Mouse (Mus musculus) heart, embryonic 15.5 days (tissue): ENCODE measurements at regions not wholly inside any gene's neighbourhood (a gene's known extent, or its start where the extent isn't known, plus 50 kb on each side); places are given as distances from the start of the nearest gene placed in this dataset.

Source experiments
- ATAC-seq: fragments of 200-750 bp; cut with Nextera tagmentation; replicated peaks from 2 replicates; pipeline ENCODE4 v1.8.0; 2017; ENCODE audit warnings: low read depth, moderate TSS enrichment; ENCODE audit not compliant: insufficient number of reproducible peaks, insufficient read depth, low FRiP score
- H3K27ac ChIP-seq: fragments of 300-500 bp; sonication (generic); 2 replicates; pipeline ENCODE4 v1.5.1; 2015; ENCODE audit warnings: mild to moderate bottlenecking, inconsistent platforms
- H3K27me3 ChIP-seq: fragments of 300-500 bp; sonication (generic); 2 replicates; pipeline ENCODE4 v1.6.1; 2015; ENCODE audit warnings: inconsistent platforms
- H3K36me3 ChIP-seq: fragments of 300-500 bp; sonication (generic); 2 replicates; pipeline ENCODE4 v1.6.1; 2015; ENCODE audit warnings: mild to moderate bottlenecking, inconsistent platforms
- H3K4me1 ChIP-seq: fragments of 300-500 bp; sonication (generic); replicated peaks from 2 replicates; pipeline ENCODE4 v1.6.1; 2015; ENCODE audit warnings: inconsistent platforms
- H3K4me2 ChIP-seq: fragments of 300-500 bp; sonication (generic); 2 replicates; pipeline ENCODE4 v1.6.1; 2015; ENCODE audit warnings: inconsistent platforms, mild to moderate bottlenecking, moderate library complexity
- H3K4me3 ChIP-seq: fragments of 300-500 bp; sonication (generic); 2 replicates; pipeline ENCODE4 v1.5.1; 2015; ENCODE audit warnings: mild to moderate bottlenecking, inconsistent platforms
- H3K9ac ChIP-seq: fragments of 300-500 bp; sonication (generic); 2 replicates; pipeline ENCODE4 v1.6.1; 2015; ENCODE audit warnings: mild to moderate bottlenecking, inconsistent platforms
- H3K9me3 ChIP-seq: fragments of 300-500 bp; sonication (generic); replicated peaks from 2 replicates; pipeline ENCODE4 v1.6.1; 2016; ENCODE audit warnings: inconsistent platforms
- WGBS: fragments of 180-500 bp; shearing (Covaris S2); methylation state at CpG from one replicate; pipeline ENCODE4 v1.1.7; 2015; ENCODE audit warnings: mixed read lengths; 5-methylcytosine and 5-hydroxymethylcytosine counted together

DNA sequence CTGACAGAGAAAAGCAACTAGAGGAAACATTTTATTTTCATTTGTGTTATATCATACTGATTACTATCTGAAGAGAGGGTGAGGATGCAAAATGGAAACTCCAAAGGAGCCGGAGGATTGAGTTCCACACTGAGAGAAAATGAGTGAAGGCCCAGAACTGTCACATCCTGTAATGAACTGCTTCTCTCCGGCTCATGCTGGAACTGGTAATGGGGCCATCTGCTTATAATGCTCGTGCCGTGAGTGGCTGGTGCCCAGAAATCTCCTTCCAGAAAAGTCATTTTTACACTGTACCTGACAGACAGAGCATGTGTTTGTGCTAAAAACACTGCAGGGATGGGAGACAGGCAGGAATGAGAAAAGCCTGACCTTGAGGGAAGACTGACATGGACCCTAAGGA is 483.5 kb upstream of the Pkdcc start:
- Histone ChIP-seq H3K4me1 (no peaks in the 10 kb centered on the region), H3K36me3 (no peaks in the 10 kb centered on the region), H3K9ac (no peak overlapping the region), H3K4me2 (no peak overlapping the region), H3K4me3 (no peak overlapping the region), H3K27ac (no peak overlapping the region), H3K9me3 (no peaks in the 10 kb centered on the region), H3K27me3 (no peaks in the 10 kb centered on the region)
- no peak for ATAC-seq
- 75% methylated on average over 4 of the region's 4 CpGs for WGBS

DNA sequence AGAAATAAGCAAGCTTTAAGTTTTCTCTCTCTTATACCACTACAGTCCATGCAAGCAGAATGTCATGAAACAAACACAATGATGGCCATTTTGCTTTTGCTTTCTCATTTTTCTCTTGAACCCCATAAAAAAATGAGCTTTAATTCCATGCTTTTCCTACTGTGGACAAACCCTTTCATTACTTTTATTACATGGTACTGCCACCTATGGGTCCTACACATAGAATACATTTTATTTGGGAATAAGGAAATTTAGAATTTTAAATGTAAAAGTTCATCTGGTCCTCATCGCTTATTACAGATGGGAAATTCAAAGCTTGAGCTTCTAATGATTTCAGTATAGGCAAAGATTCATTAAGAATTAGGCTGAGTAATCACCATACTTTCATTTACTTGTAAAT is 472.6 kb upstream of the Pkdcc start:
- Histone ChIP-seq H3K4me2 (no peak overlapping the region), H3K9me3 (no peaks in the 10 kb centered on the region), H3K36me3 (no peaks in the 10 kb centered on the region), H3K4me3 (no peak overlapping the region), H3K27me3 (no peaks in the 10 kb centered on the region), H3K4me1 (no peaks in the 10 kb centered on the region), H3K27ac (no peak overlapping the region), H3K9ac (no peak overlapping the region)
- ATAC-seq = no peak
- 86% methylated on average over 1 of the region's 1 CpGs for WGBS

DNA sequence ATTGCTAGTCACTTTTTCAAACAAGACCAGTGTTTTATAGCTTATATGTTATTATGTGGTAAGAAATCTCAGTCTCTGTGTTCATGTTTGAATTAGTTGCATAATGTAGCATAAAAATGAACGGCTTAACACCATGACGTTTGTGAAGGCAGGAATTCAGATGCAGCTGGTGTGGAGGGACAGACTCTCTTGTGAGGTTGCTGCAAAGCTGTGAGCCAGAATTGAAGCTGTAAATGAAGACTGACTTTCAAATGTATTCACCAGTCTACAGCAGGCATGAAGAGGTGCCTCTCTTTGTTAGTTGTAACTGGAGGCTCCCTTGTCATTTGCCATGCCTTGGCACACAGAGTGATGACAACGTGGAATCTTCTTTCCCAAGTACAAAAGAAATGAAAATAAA is 457.7 kb upstream of the Pkdcc start:
- Histone ChIP-seq H3K9ac (no peak overlapping the region), H3K36me3 (no peaks in the 10 kb centered on the region), H3K4me2 (no peak overlapping the region), H3K9me3 (no peaks in the 10 kb centered on the region), H3K4me1 (no peaks in the 10 kb centered on the region), H3K4me3 (no peak overlapping the region), H3K27ac (no peak overlapping the region), H3K27me3 (no peaks in the 10 kb centered on the region)
- no peak for ATAC-seq
- 70% methylated on average over 3 of the region's 3 CpGs for WGBS

GRCm38 (mm10) chr17:82779096-82779495 is 436.0 kb upstream of the Pkdcc start:
- no peak for ATAC-seq
- no peaks in the 10 kb centered on the region for H3K4me1 ChIP-seq
- H3K27ac ChIP-seq = no peak overlapping the region
- H3K4me2 ChIP-seq = no peak overlapping the region
- no peak overlapping the region for H3K9ac ChIP-seq
- H3K4me3 ChIP-seq = no peak overlapping the region
- H3K36me3 ChIP-seq = no peaks in the 10 kb centered on the region
- H3K9me3 ChIP-seq = no peaks in the 10 kb centered on the region
- WGBS = 75% methylated on average over 2 of the region's 2 CpGs
- H3K27me3 ChIP-seq = no peaks in the 10 kb centered on the region

GRCm38 (mm10) chr17:82822129-82822528 is 393.0 kb upstream of the Pkdcc start:
- ATAC-seq = no peak
- H3K36me3 ChIP-seq = no peaks in the 10 kb centered on the region
- no peaks in the 10 kb centered on the region for H3K4me1 ChIP-seq
- WGBS = 55% methylated on average over 3 of the region's 3 CpGs
- no peaks in the 10 kb centered on the region for H3K27me3 ChIP-seq
- no peak overlapping the region for H3K4me2 ChIP-seq
- no peak overlapping the region for H3K4me3 ChIP-seq
- H3K9ac ChIP-seq = no peak overlapping the region
- no peaks in the 10 kb centered on the region for H3K9me3 ChIP-seq
- no peak overlapping the region for H3K27ac ChIP-seq

DNA sequence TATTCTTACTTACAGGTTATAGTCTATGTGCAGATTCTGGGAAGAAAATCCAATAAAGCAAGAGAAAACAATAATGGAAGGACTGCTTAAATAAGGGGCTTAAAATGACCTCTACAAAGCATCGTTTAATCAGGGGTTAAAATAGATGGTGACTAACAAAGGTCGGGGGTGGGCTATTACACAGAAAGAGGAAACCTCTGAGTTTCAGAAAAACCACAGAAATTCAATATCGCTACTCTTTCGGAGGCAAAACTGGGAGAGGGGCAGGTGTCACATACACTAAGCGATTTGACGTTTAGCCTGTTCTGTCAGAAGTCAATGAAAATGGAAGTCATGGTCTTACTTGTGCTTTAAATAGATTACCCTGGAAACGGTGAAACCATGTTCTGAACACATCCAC is 391.0 kb upstream of the Pkdcc start:
- no peak overlapping the region for H3K9ac ChIP-seq
- H3K27me3 ChIP-seq = no peaks in the 10 kb centered on the region
- no peak overlapping the region for H3K4me2 ChIP-seq
- no peak overlapping the region for H3K4me3 ChIP-seq
- H3K36me3 ChIP-seq = no peaks in the 10 kb centered on the region
- no peaks in the 10 kb centered on the region for H3K4me1 ChIP-seq
- no peaks in the 10 kb centered on the region for H3K9me3 ChIP-seq
- 74% methylated on average over 7 of the region's 7 CpGs for WGBS
- ATAC-seq = no peak
- H3K27ac ChIP-seq = no peak overlapping the region

DNA sequence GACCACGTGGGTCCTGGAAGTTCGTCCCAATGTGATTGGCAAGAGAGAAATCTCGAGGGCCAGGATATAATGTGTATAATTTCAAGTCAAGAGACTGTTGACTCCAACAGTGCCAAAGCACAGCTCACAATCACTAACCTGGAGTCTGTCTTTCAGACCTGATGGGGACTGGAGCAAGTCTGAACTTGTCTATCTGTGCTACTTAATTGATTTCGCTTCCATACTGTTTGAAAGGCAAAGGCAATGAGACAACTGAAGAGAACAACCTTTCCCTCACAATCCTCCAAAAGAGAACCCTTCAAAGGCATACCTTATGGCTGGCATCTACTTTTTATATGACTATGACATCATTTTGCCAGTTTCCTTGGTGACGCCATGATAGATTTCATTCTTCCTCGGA is 390.5 kb upstream of the Pkdcc start:
- 76% methylated on average over 6 of the region's 6 CpGs for WGBS
- H3K36me3 ChIP-seq = no peaks in the 10 kb centered on the region
- H3K4me2 ChIP-seq = no peak overlapping the region

GRCm38 (mm10) chr17:82827170-82827569 is 387.9 kb upstream of the Pkdcc start:
- Histone ChIP-seq H3K9ac (no peak overlapping the region), H3K27me3 (no peaks in the 10 kb centered on the region), H3K4me3 (no peak overlapping the region), H3K4me2 (no peak overlapping the region), H3K27ac (no peak overlapping the region), H3K4me1 (no peaks in the 10 kb centered on the region), H3K9me3 (no peaks in the 10 kb centered on the region), H3K36me3 (no peaks in the 10 kb centered on the region)
- no peak for ATAC-seq

More for the DNA sequence above, 390.5 kb upstream of the Pkdcc start:
- no peak overlapping the region for H3K27ac ChIP-seq
- no peaks in the 10 kb centered on the region for H3K9me3 ChIP-seq
- H3K27me3 ChIP-seq = no peaks in the 10 kb centered on the region
- no peak for ATAC-seq
- no peak overlapping the region for H3K9ac ChIP-seq
- H3K4me1 ChIP-seq = no peaks in the 10 kb centered on the region
- H3K4me3 ChIP-seq = no peak overlapping the region

GRCm38 (mm10) chr17:82827841-82828240 is 387.3 kb upstream of the Pkdcc start:
- Histone ChIP-seq H3K4me3 (no peak overlapping the region), H3K27me3 (no peaks in the 10 kb centered on the region), H3K9ac (no peak overlapping the region), H3K4me1 (no peaks in the 10 kb centered on the region), H3K27ac (no peak overlapping the region), H3K4me2 (no peak overlapping the region), H3K9me3 (no peaks in the 10 kb centered on the region), H3K36me3 (no peaks in the 10 kb centered on the region)
- ATAC-seq = no peak
- WGBS = 90% methylated on average over 8 of the region's 8 CpGs

DNA sequence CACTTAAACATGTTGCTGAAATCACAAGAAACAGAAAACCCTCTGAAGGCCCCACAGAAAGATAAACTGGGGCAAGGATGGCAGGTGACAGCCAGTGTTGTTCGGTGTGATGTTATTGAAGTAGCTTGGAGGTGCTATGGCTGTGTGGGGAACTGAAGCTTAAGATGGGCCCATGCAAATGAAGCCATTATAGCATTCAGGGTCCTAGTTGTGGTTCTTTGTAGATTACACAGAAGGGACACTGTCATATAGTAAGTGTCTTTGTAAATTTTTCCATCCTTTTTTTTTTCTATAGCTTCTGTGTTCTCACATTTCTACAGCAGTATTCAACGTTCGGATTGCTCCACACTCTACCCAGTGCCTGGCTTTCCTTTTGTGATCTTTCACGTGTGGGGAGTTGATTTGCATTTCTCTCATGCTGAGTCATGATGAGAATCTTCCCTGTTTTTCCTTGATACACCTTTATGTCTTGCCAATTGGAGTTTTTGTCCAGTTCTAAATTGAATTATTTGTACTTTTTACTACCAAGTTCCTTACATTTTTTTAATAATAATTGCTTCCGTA is 386.6 kb upstream of the Pkdcc start:
- no peak for ATAC-seq
- Histone ChIP-seq H3K4me2 (no peak overlapping the region), H3K4me3 (no peak overlapping the region), H3K36me3 (no peaks in the 10 kb centered on the region), H3K27me3 (no peaks in the 10 kb centered on the region), H3K4me1 (no peaks in the 10 kb centered on the region), H3K9ac (no peak overlapping the region), H3K27ac (no peak overlapping the region), H3K9me3 (no peaks in the 10 kb centered on the region)
- WGBS = 74% methylated on average over 5 of the region's 5 CpGs

GRCm38 (mm10) chr17:82829415-82829814 is 385.7 kb upstream of the Pkdcc start:
- Histone ChIP-seq H3K4me3 (no peak overlapping the region), H3K27me3 (no peaks in the 10 kb centered on the region), H3K36me3 (no peaks in the 10 kb centered on the region), H3K4me2 (no peak overlapping the region), H3K9me3 (no peaks in the 10 kb centered on the region), H3K27ac (no peak overlapping the region), H3K9ac (no peak overlapping the region), H3K4me1 (no peaks in the 10 kb centered on the region)
- no peak for ATAC-seq
- 92% methylated on average over 2 of the region's 2 CpGs for WGBS

- Histone ChIP-seq H3K9ac (no peak overlapping the region), H3K27me3 (no peaks in the 10 kb centered on the region), H3K9me3 (no peaks in the 10 kb centered on the region), H3K4me2 (no peak overlapping the region), H3K27ac (no peak overlapping the region), H3K4me1 (no peaks in the 10 kb centered on the region), H3K36me3 (no peaks in the 10 kb centered on the region), H3K4me3 (no peak overlapping the region)
- WGBS = 70% methylated on average over 3 of the region's 3 CpGs
- no peak for ATAC-seq
Observed at GRCm38 (mm10) chr17:82834177-82834576, 380.9 kb upstream of the Pkdcc start.
